Comparison of ENCODE assay signal across 8 mouse cellular contexts in the genomic region with DNA sequence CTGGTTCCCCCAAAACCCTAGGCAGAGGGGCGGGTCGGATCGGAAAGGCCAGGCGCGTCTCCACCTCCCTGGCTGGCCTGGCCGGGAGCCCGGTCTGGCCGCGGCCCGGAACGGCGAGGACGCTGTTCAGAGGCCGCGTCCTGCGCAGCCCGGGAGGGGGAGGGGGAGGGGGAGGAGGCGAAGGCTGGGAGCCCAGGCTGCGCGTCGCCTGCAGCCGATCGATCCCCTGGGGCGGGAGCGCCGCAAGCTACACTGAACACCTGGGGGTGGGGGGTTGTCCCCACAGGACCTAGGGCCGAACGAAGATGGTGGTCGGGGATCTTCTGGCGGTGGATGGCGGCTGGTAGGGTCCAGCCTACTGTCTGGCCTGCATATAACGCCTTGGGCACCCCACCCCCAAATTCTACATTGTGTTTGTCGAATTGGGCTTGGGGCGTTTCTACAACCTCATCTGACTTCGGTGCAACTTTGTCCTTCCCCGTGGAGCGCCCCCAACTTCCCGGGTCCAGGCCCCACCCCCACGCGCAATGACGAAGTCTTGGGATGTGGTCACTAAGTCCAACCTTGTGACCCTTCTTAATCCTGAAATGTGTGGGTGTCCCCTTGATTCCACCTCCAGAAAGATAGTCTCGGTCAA. TPM values are rescaled to one million over a fixed set of nuclear protein-coding genes. Genes with fewer than 3 reads are reported as not detected.
A peak's percentile ranks its signal among the peaks of the same experiment; 100 is the strongest.
DNase-seq lines count a peak whose midpoint lies in the region; ATAC-seq and TF ChIP-seq lines count a peak whose summit lies in the region.

No protein-coding gene starts in this region.

- no peak overlapping the region for H3K27ac ChIP-seq in embryonic fibroblast, embryonic 13.5 days (ENCODE audit: insufficient read depth, low read length)
- H3K27ac ChIP-seq in heart, embryonic 16.5 days (ENCODE audit: low read length): peak overlapping the region; percentile 44; the same call in 1 of the 2 replicates
- H3K27ac ChIP-seq in stomach, postnatal 0 days (replicated peaks): peak overlapping the region; percentile 45; the same call in 1 of the 2 replicates

- no peaks in the 10 kb centered on the region for H3K9me3 ChIP-seq in heart, embryonic 16.5 days (replicated peaks; ENCODE audit: control insufficient read depth, low read length)
- H3K9me3 ChIP-seq in stomach, postnatal 0 days (ENCODE audit: control insufficient read depth, low read length): no peaks in the 10 kb centered on the region

- 0 out of 2 replicates have a peak, but pooled peaks have one; percentile 36 for TF ChIP-seq POLR2A in embryonic fibroblast, embryonic 13.5 days (IDR thresholded peaks at IDR 0.05; ENCODE audit: low read depth, low read length)

- H3K4me1 ChIP-seq in embryonic fibroblast, embryonic 13.5 days (ENCODE audit: control insufficient read depth, insufficient read depth, low read length): peaks cover 2% of the 10 kb centered on the region
- H3K4me1 ChIP-seq in heart, embryonic 16.5 days (ENCODE audit: control insufficient read depth, insufficient read depth, low read length): peaks cover 37% of the 10 kb centered on the region
- H3K4me1 ChIP-seq in stomach, postnatal 0 days (replicated peaks; ENCODE audit: control insufficient read depth, insufficient read depth): peaks cover 11% of the 10 kb centered on the region

- TF ChIP-seq CTCF in embryonic fibroblast, embryonic 13.5 days (IDR thresholded peaks at IDR 0.05; ENCODE audit: borderline replicate concordance, insufficient read depth, low read length): no peak
- TF ChIP-seq CTCF in stomach, postnatal 0 days (IDR thresholded peaks at IDR 0.05; ENCODE audit: low read depth): no peak

- TF ChIP-seq EP300 in stomach, postnatal 0 days (optimal IDR thresholded peaks at IDR 0.05): no peak

- peak overlapping the region; percentile 100 for H3K4me2 ChIP-seq in heart, embryonic 16.5 days (ENCODE audit: low read depth, low read length)
- H3K4me2 ChIP-seq in stomach, postnatal 0 days (replicated peaks; ENCODE audit: low read depth): peak overlapping the region; percentile 99

- no peak for ATAC-seq in cerebellum, adult (ENCODE audit: insufficient number of reproducible peaks, low FRiP score, low TSS enrichment)
- ATAC-seq in heart, embryonic 16.5 days (replicated peaks; ENCODE audit: extremely low read depth, insufficient read depth, low FRiP score): peak; percentile 53
- ATAC-seq in megakaryocyte, adult 5-6 weeks (ENCODE audit: poor library complexity, severe bottlenecking): 0 out of 2 replicates have a peak, but pooled peaks have one; percentile 8
- ATAC-seq in stomach, postnatal 0 days (ENCODE audit: low FRiP score, low TSS enrichment): peak; percentile 59

- 2% methylated on average over 40 of the region's 42 CpGs for WGBS in heart, embryonic 16.5 days
- WGBS in stomach, postnatal 0 days: 3% methylated on average over 41 of the region's 42 CpGs

- peak; percentile 37 for DNase-seq in cerebellum, adult 11 months
- DNase-seq in adrenal gland, postnatal 10 days: peak; percentile 88
- DNase-seq in kidney, postnatal 14 days: peak; percentile 89
- peak; percentile 89 for DNase-seq in stomach, postnatal 0 days (ENCODE audit: low spot score)

- peak overlapping the region; percentile 28 for H3K4me3 ChIP-seq in embryonic fibroblast, embryonic 13.5 days (ENCODE audit: insufficient read depth, low read length)
- peak overlapping the region; percentile 70 for H3K4me3 ChIP-seq in heart, embryonic 16.5 days (ENCODE audit: low read length)
- H3K4me3 ChIP-seq in stomach, postnatal 0 days (ENCODE audit: low read depth, low read length): peak overlapping the region; percentile 49

- peaks cover 18% of the 10 kb centered on the region for H3K27me3 ChIP-seq in heart, embryonic 16.5 days (ENCODE audit: control insufficient read depth, insufficient read depth, low read length)
- H3K27me3 ChIP-seq in stomach, postnatal 0 days (ENCODE audit: control insufficient read depth, insufficient read depth, low read length): no peaks in the 10 kb centered on the region; the same call in 1 of the 2 replicates

- H3K36me3 ChIP-seq in heart, embryonic 16.5 days (ENCODE audit: control insufficient read depth, insufficient read depth): no peaks in the 10 kb centered on the region
- no peaks in the 10 kb centered on the region for H3K36me3 ChIP-seq in stomach, postnatal 0 days (ENCODE audit: control insufficient read depth, insufficient read depth, low read length)

- H3K9ac ChIP-seq in heart, embryonic 16.5 days (ENCODE audit: low read length): peak overlapping the region; percentile 64
- peak overlapping the region; percentile 64 for H3K9ac ChIP-seq in stomach, postnatal 0 days (ENCODE audit: low read length)

RNA-seq across cellular contexts. Expression of a gene that starts 5.1 kb away (rescaled TPM):
- total RNA-seq in adrenal gland, postnatal 10 days (2021): 100 to 1,000 TPM in 1 of 2 experiments, 10 to 100 TPM in 1; 52.0 to 133 TPM
- polyA plus RNA-seq in embryonic fibroblast, embryonic 13.5 days (2011; ENCODE audit: insufficient read length, low read depth, missing spikeins): 11.2 and 11.8 TPM in 2 replicates
- polyA plus RNA-seq in heart, embryonic 16.5 days (2015; fragmentation: Nextera tagmentation; extraction: Ambion mirVana): 11.5 and 12.6 TPM in 2 replicates
- 15.3 and 15.5 TPM in 2 replicates for total RNA-seq in megakaryocyte, adult 5-6 weeks (2015)
- 18.0 and 18.4 TPM in 2 replicates for total RNA-seq in megakaryocyte, adult 5-6 weeks (2017)
- polyA plus RNA-seq in stomach, postnatal 0 days (2015; fragmentation: Nextera tagmentation; extraction: Ambion mirVana): 9.6 and 11.2 TPM in 2 replicates

RNA-seq across cellular contexts. Expression of a gene that starts 50.3 kb away (rescaled TPM):
- 10 to 100 TPM in 1 of 2 experiments, 1 to 10 TPM in 1; 8.8 to 12.3 TPM for total RNA-seq in adrenal gland, postnatal 10 days (2021)
- 3.9 and 4.2 TPM in 2 replicates for polyA plus RNA-seq in embryonic fibroblast, embryonic 13.5 days (2011; ENCODE audit: insufficient read length, low read depth, missing spikeins)
- 7.0 and 7.5 TPM in 2 replicates for polyA plus RNA-seq in heart, embryonic 16.5 days (2015; fragmentation: Nextera tagmentation; extraction: Ambion mirVana)
- total RNA-seq in megakaryocyte, adult 5-6 weeks (2015): 3.2 and 5.6 TPM in 2 replicates
- total RNA-seq in megakaryocyte, adult 5-6 weeks (2017): 3.0 and 3.6 TPM in 2 replicates
- polyA plus RNA-seq in stomach, postnatal 0 days (2015; fragmentation: Nextera tagmentation; extraction: Ambion mirVana): 4.6 and 5.1 TPM in 2 replicates

Comparison
In these comparisons a context has a peak if more than half of its experiments do, and no peak if none do; other contexts are left out.
1. DNase-seq: peak in every context shown above with its lines; median percentile 89 in kidney, postnatal 14 days; 89 in stomach, postnatal 0 days; 88 in adrenal gland, postnatal 10 days; 37 in cerebellum, adult 11 months.